Mouse (Mus musculus): ENCODE results near the gene Inf2.

DNA sequence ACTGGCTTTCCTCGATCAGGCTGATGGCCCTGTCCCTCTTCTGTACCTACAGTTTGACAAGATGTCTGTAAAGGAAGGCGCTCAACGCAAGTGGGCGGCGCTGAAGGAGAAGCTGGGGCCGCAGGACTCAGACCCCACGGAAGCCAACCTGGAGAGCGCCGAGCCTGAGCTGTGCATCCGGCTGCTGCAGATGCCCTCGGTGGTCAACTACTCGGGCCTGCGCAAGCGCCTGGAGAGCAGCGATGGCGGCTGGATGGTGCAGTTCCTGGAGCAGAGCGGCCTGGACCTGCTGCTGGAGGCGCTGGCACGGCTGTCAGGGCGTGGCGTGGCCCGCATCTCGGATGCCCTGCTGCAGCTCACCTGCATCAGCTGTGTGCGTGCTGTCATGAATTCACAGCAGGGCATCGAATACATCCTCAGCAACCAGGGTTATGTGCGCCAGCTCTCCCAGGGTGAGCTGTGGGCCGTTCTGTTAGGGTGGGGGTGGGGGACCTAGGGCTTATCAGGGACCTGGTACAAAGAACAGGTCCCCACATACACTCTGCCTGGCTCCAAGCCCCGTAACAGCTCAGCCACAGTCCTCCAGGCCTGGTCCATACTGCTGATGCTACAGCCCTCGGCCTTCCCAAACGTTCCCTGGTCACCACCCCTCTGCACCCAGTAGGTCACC, 11.5 kb downstream of the Inf2 start:
- TF ChIP-seq CTCF (IDR thresholded peaks at IDR 0.05; ENCODE audit: control insufficient read depth, insufficient read depth, insufficient replicate concordance, low read depth, low read length) (no peak), POLR2A (IDR thresholded peaks at IDR 0.05; ENCODE audit: control insufficient read depth, low read depth, low read length) (no peak)
